Mouse (Mus musculus) ES-CJ7 (cell line): Measurements from ENCODE around the gene Nr1h2.

Source experiments
- DNase-seq: peaks from one replicate; pipeline ENCODE4 v3.0.0; 2011; ENCODE audit warnings: low read depth, low spot score

The Nr1h2 gene

GRCm38 (mm10) chr7:44549621-44550408 lies 3.9 kb downstream of the Nr1h2 start:
- DNase-seq = no peak

DNA sequence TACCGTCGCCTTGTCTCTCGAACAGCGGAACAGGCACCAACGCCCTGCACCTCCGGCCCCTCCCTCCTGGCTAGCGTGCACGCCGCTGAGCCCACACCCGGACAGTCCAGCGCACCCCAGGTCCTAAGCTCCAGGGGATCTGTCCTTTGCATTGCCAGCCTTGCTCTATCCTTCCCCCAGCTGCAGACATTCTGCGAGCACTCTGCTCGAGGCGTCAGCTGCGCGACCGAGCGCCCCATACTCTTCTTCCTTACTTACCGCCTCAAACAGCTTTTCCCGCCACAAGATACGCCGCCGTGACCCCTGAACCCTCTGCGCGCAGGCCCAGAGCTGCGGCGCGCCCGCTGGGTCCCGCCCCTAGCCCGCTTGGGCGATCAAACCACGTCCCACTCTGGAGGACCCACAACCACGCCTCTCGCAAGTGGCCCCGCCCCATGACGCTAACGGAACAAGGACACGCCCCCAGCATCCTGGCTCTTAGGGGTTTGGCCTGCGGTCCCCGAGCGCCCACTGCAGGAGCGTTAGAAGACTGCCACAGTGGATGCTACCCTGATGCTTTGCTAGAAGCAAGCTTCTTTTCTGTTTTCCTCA lies 5.2 kb downstream of the Nr1h2 start, which contains the start of gene Pold1:
Gene Pold1 (minus strand): TSS at position 353 of the 591 bp plus-strand sequence.
- peak; percentile 100 for DNase-seq

GRCm38 (mm10) chr7:44547725-44548124 lies 6.0 kb downstream of the Nr1h2 start:
- DNase-seq = no peak

DNA sequence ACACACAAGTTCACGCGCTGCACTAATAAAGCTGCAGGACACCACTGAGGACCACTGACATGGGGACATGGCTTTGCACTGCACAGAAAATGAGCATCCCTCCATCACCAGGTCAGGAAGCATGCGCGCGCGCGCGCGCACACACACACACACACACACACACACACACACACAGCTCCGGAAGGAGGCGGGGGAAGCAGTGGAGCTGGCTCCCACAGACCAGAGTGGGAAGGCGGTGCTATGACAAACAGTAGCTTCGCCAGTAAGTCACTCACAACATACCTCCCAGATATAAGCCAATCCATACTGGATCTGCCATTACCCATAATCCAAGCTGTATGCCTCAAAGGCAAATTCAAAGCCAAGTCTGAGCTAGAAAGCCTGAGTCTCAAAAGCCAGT lies 6.7 kb downstream of the Nr1h2 start:
- no peak for DNase-seq

DNA sequence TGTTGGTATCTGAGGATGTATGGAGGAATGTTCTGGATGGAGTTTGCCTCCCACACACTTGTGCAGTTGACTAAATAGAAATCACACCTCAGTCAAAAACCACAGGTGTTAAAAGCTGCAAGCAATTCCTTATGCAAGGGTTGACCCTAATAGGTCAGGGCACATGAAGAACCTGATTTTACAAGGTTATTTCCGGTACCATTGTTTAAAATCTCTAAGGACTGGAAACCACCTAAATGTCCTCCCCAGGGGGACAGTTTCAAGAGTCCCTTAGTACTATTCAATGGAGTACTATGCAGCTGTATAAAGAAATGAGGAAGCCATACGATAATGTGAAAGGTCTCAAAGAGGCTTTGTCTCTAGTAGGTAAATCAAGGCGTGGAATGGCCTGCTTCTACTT lies 7.5 kb downstream of the Nr1h2 start:
- DNase-seq = no peak

DNA sequence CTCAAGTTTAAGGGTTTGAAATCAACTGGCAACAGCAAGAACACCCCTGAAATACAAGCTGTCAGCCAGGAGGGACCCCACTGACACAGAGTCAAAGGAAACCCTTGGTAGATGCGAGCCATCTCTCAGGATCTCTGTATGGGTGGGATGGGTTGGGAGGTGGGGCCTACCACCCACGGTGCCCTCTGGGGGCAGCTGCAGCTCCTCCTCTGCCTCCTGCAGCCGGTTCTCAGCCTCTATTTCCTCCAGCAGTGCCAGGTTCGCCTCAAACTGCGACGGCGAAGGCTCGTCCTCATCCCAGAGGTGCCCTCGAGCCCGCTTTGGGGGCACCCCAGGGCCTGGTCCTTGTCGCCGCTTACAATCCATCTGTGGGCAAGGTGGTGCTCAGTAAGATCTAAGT lies 10.7 kb downstream of the Nr1h2 start:
- no peak for DNase-seq

DNA sequence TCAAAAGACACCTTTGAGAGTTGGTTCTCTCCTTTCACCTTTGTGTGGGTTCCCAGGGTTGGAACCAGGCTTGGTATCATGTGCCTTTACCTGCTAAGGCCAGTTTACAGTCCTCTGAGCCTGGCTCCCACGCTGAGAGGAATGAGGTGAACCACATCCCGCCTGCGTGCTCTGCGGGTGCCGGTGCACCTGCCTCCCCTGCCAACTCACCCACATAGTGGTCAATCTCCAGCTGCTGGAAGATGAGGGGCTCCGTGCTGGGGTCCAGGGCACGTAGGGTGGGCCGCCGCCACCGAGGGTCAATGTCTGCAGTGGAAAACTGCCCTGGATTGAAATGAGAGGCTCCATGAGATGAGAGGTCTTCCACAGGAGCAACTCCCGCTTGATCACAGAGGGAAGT lies 11.2 kb downstream of the Nr1h2 start:
- DNase-seq = no peak

- no peak for DNase-seq
Observed at GRCm38 (mm10) chr7:44538756-44539624, 14.8 kb downstream of the Nr1h2 start.

GRCm38 (mm10) chr7:44537496-44537895 lies 16.3 kb downstream of the Nr1h2 start:
- DNase-seq = no peak

- DNase-seq = no peak
Observed at GRCm38 (mm10) chr7:44537009-44537408, 16.7 kb downstream of the Nr1h2 start.

- DNase-seq = no peak
Observed at GRCm38 (mm10) chr7:44536590-44536968, 17.2 kb downstream of the Nr1h2 start.

DNA sequence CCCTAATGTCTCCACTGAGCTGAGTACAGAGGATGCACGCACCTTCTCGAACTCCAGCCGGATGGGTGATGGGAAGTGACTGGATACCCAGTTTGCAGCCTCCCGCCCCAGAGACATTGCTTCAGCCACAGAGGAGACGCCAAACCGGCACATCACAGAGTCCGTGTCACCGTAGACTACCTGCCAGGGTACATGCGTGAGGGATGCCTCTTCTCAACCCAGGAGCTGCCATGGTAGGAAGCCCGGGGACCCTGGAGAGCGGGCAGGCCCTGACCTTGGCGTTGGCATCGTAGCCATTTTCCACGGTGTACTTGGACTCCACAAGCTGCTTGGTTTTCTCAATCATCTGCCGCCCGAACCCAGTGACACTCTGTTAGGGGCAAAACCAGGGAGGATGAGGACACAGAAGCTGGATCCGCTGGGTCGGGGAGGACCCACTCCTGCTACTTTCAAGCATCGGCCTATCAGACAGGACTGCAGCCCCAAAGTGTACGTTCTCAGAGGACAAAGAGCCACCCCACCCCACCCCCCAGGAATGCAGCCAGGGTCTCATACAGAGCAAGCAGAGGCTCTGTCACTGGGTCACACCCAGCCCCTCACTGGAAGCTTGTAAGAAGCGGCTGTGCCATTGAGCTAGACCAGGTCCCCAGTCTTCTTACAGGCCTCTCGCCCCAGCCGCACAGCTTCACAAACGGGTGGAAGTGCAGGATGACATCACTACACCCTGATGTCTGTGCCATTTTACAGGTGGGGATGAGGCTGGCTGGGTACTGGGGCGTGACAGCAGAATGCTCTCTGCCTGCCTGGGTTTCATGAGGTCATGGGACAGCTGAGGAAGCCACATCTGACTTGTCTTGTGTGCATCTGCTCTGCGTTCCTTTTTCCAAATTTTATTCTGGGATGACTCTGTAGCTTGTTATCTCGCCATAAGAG lies 17.8 kb downstream of the Nr1h2 start:
- no peak for DNase-seq

DNA sequence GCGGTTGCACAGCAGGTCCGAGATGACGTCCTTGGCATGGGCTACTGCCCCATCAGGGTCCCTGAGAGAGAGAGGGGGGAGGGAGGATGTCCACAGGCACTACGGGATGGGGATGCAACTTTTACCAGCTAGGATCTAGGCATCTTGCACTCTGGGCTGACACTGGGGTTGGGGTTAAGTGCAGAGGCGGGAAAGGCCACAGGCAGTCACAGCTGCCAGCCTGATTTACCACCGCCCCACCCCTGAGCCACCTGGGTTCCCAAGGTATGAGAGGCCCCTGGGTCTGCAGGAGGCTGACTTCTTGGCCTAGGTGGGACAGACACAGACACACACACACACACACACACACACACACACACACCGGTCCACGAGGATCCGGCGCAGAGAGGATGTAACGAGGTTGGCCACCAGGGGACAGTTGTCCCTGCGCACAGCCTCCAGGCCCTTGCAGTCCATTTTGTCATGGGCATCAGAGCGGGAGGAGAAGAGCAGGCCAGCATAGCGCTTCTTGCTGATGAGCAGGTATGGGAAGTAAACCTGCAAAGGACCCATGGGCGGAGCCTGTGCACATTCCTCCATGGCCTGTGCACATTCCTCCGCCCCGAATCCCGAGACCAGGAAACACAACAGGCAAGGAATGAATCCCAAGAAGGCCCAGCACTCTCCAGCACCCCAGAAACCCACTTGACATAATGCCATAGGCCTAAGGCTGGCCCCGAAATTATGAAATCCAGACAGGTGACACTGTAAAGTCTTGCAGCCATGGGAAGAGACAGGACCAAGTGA lies 18.9 kb downstream of the Nr1h2 start:
- DNase-seq = no peak

- DNase-seq = no peak
Observed at GRCm38 (mm10) chr7:44534242-44534641, 19.5 kb downstream of the Nr1h2 start.

GRCm38 (mm10) chr7:44533746-44534045 lies 20.1 kb downstream of the Nr1h2 start:
- DNase-seq = no peak

- DNase-seq = no peak
Observed at GRCm38 (mm10) chr7:44532918-44533745, 20.6 kb downstream of the Nr1h2 start.

- no peak for DNase-seq
Observed at GRCm38 (mm10) chr7:44531946-44532732, 21.6 kb downstream of the Nr1h2 start, which contains the start of gene Spib. Spib (minus strand) TSS chr7:44532071.

DNA sequence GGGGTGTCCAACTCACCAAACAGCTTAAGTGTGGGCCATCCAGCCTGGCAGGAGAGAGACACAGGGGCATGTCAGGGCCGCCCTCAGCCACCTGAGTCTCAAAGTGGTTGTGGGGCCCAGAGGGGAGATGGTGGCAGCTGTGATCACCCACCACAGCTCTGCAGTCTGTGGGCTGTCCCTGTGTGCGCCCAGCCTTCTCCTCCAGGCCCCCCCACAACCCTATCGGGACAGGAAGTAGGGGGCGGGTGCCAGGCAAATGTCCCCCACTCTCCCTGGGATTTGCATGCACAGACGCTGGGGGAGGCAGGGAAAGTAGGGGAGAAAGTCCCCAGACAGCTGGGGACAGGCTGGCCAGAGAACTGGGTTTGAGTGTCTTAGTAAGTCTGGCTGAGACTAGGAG lies 22.5 kb downstream of the Nr1h2 start:
- no peak for DNase-seq

DNA sequence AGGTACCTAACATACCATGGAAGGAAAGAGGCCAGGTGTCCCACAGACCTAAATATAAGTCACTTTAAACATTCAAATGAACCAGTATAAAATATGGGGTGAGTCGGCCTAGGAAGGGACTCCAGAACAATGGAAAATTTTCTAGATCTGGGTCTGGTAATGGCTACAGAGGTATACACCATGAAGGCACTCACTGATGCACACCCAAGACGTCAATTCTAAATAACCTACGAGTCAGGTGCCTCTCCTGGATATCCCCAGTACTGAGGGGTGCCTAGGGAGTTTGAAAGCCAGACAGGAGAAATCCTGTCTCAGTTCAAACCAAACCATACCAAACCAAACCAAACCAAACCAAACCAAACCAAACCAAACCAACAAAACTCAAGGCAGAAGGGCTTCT lies 23.2 kb downstream of the Nr1h2 start:
- no peak for DNase-seq
